Mouse (Mus musculus): ENCODE data around the gene Samd4b.

Gene Samd4b

GRCm38 (mm10) chr7:28378769-28379651, 218.9 kb downstream of the Samd4b start:
- peak; percentile 94 to 98 for DNase-seq (ENCODE audit: low spot score in 2 of 2)

GRCm38 (mm10) chr7:28378066-28378690, 219.8 kb downstream of the Samd4b start:
- DNase-seq (ENCODE audit: low spot score in 2 of 2), result peak; percentile 59 to 79

- DNase-seq (ENCODE audit: low spot score in 2 of 2), result peak in 1 of 2 experiments; percentile 69
These were observed 220.5 kb downstream of the Samd4b start for GRCm38 (mm10) chr7:28377190-28378065.

GRCm38 (mm10) chr7:28376011-28376771, 221.8 kb downstream of the Samd4b start:
- peak; percentile 50 to 76 for DNase-seq (ENCODE audit: low spot score in 2 of 2)

- DNase-seq (ENCODE audit: low spot score in 2 of 2), result peak; percentile 88 to 93
These were observed 222.6 kb downstream of the Samd4b start for GRCm38 (mm10) chr7:28375176-28375921.

GRCm38 (mm10) chr7:28374647-28375046, 223.3 kb downstream of the Samd4b start:
- DNase-seq (ENCODE audit: low spot score in 2 of 2), result no peak

- DNase-seq (ENCODE audit: low spot score in 2 of 2), result no peak
These were observed 224.0 kb downstream of the Samd4b start for GRCm38 (mm10) chr7:28373891-28374495.

- DNase-seq (ENCODE audit: low spot score in 2 of 2), result peak; percentile 76 to 88
These were observed 224.8 kb downstream of the Samd4b start for GRCm38 (mm10) chr7:28373131-28373581.

- DNase-seq (ENCODE audit: low spot score in 2 of 2), result peak; percentile 97 to 99
These were observed 225.5 kb downstream of the Samd4b start, which contains the start of gene Plekhg2 for GRCm38 (mm10) chr7:28372251-28373108. Plekhg2 (minus strand) TSS chr7:28372599.

- peak; percentile 60 to 83 for DNase-seq (ENCODE audit: low spot score in 2 of 2)
These were observed 226.4 kb downstream of the Samd4b start for GRCm38 (mm10) chr7:28371514-28371989.

GRCm38 (mm10) chr7:28370977-28371513, 226.9 kb downstream of the Samd4b start:
- DNase-seq (ENCODE audit: low spot score in 2 of 2), result peak in 1 of 2 experiments; percentile 66

GRCm38 (mm10) chr7:28370051-28370450, 227.9 kb downstream of the Samd4b start:
- peak in 1 of 2 experiments; percentile 67 for DNase-seq (ENCODE audit: low spot score in 2 of 2)

- DNase-seq (ENCODE audit: low spot score in 2 of 2), result no peak
These were observed 229.5 kb downstream of the Samd4b start for GRCm38 (mm10) chr7:28368276-28368920.

GRCm38 (mm10) chr7:28367663-28368275, 230.2 kb downstream of the Samd4b start:
- no peak for DNase-seq (ENCODE audit: low spot score in 2 of 2)

- DNase-seq (ENCODE audit: low spot score in 2 of 2), result no peak
These were observed 235.4 kb downstream of the Samd4b start for GRCm38 (mm10) chr7:28362441-28363060.

- DNase-seq (ENCODE audit: low spot score in 2 of 2), result no peak
These were observed 236.2 kb downstream of the Samd4b start for GRCm38 (mm10) chr7:28361647-28362341.
